Mouse (Mus musculus): ENCODE data around the gene Prnp. TPM values are rescaled to one million over a fixed set of nuclear protein-coding genes. Genes with fewer than 3 reads are reported as not detected.

The Prnp gene
- polyA plus RNA-seq, 1 experiment from 2014 or later: 148 TPM

DNA sequence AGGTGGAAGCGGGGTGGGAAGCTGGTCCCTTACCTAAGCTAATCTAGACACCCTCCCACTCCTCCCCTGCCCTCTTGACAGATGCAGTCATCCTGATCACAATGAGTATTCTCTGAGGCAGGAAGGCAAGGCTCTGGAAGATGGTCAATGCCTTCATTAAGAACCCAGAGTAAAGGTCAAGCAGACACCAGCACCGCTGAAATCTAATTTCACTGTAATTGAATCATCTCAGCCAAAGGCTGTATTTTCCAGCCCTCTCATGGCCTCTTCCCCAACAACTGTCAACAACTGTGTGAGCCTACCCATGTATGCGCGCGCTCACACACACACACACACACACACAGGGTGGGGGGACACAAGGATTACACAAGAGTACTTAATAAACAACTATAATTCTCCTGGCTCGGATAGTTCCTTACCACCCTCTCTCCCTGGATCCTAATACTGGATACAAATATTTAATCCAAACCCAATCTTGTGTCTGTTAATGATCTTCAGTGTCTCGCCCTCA lies 1.3 kb upstream of the Prnp start:
- Histone ChIP-seq H3K27me3 (replicated peaks) (no peaks in the 10 kb centered on the region), H3K36me3 (0 out of 2 replicates have a peak, but pooled peaks cover 3% of the 10 kb centered on the region), H3K4me2 (no peak overlapping the region), H3K9ac (replicated peaks) (no peak overlapping the region), H3K27ac (replicated peaks) (no peak overlapping the region), H3K4me1 (peaks cover 33% of the 10 kb centered on the region), H3K4me3 (replicated peaks) (no peak overlapping the region), H3K9me3 (replicated peaks) (no peaks in the 10 kb centered on the region)
- no peak for ATAC-seq (ENCODE audit: low FRiP score)
- WGBS: 80% methylated on average over 7 of the region's 7 CpGs

GRCm38 (mm10) chr2:131908906-131909305 lies 822 bp upstream of the Prnp start:
- 71% methylated on average over 1 of the region's 1 CpGs for WGBS
- H3K36me3 ChIP-seq: 0 out of 2 replicates have a peak, but pooled peaks cover 3% of the 10 kb centered on the region
- H3K9me3 ChIP-seq (replicated peaks): no peaks in the 10 kb centered on the region
- no peak overlapping the region; the same call in 1 of the 2 replicates for H3K4me3 ChIP-seq (replicated peaks)
- H3K4me1 ChIP-seq: peaks cover 38% of the 10 kb centered on the region
- H3K4me2 ChIP-seq: peak overlapping the region; percentile 60
- H3K27ac ChIP-seq (replicated peaks): 0 out of 2 replicates have a peak overlapping the region, but pooled peaks have one; percentile 95
- no peak for ATAC-seq (ENCODE audit: low FRiP score)
- no peaks in the 10 kb centered on the region for H3K27me3 ChIP-seq (replicated peaks)
- H3K9ac ChIP-seq (replicated peaks): no peak overlapping the region

DNA sequence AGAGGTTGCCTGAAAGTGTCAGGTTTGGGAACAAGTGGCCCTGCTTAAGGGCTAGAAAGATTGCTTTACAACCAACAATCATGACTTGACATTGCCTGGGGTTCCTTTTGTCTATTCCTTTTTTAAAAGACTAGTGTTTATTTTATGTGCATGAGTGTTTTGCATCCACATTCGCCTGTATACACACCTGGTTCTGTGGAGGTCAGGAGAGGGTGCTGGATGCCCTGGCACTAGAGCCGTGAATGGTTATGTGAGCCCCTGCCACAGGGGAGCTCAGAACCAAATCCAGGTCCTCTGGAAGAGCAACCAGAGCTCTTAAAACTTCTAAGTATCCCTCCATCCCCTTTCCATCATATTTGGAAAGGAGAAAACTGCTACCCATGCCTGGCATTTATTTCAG lies 1.1 kb downstream of the Prnp start:
- peaks cover 4% of the 10 kb centered on the region; the same call in 1 of the 2 replicates for H3K36me3 ChIP-seq
- peak overlapping the region; percentile 60 for H3K4me2 ChIP-seq
- H3K4me1 ChIP-seq: peaks cover 39% of the 10 kb centered on the region
- no peaks in the 10 kb centered on the region for H3K27me3 ChIP-seq (replicated peaks)
- H3K9ac ChIP-seq (replicated peaks): peak overlapping the region; percentile 75
- 25% methylated on average over 2 of the region's 2 CpGs for WGBS
- ATAC-seq (ENCODE audit: low FRiP score): no peak
- H3K27ac ChIP-seq (replicated peaks): peak overlapping the region; percentile 95
- H3K9me3 ChIP-seq (replicated peaks): no peaks in the 10 kb centered on the region
- H3K4me3 ChIP-seq (replicated peaks): peak overlapping the region; percentile 64

GRCm38 (mm10) chr2:131911341-131911740 lies 1.6 kb downstream of the Prnp start:
- Histone ChIP-seq H3K9ac (replicated peaks) (peak overlapping the region; percentile 75), H3K36me3 (peaks cover 9% of the 10 kb centered on the region), H3K4me3 (replicated peaks) (peak overlapping the region; percentile 64), H3K9me3 (replicated peaks) (no peaks in the 10 kb centered on the region), H3K4me1 (peaks cover 39% of the 10 kb centered on the region), H3K27ac (replicated peaks) (peak overlapping the region; percentile 95), H3K27me3 (replicated peaks) (no peaks in the 10 kb centered on the region), H3K4me2 (peak overlapping the region; percentile 60)
- WGBS: 12% methylated on average over 4 of the region's 4 CpGs
- ATAC-seq (ENCODE audit: low FRiP score): no peak

GRCm38 (mm10) chr2:131912526-131913258 lies 3.0 kb downstream of the Prnp start:
- Histone ChIP-seq H3K27ac (replicated peaks) (no peak overlapping the region), H3K4me3 (replicated peaks) (no peak overlapping the region), H3K9me3 (replicated peaks) (no peaks in the 10 kb centered on the region), H3K4me2 (peak overlapping the region; percentile 60), H3K4me1 (peaks cover 39% of the 10 kb centered on the region), H3K36me3 (peaks cover 19% of the 10 kb centered on the region), H3K9ac (replicated peaks) (no peak overlapping the region), H3K27me3 (replicated peaks) (no peaks in the 10 kb centered on the region)
- WGBS: 78% methylated on average over 8 of the region's 8 CpGs
- ATAC-seq (ENCODE audit: low FRiP score): no peak

GRCm38 (mm10) chr2:131932275-131932902 lies 22.7 kb downstream of the Prnp start:
- peaks cover 16% of the 10 kb centered on the region for H3K36me3 ChIP-seq
- H3K4me1 ChIP-seq: peaks cover 9% of the 10 kb centered on the region; the same call in 1 of the 2 replicates
- H3K9me3 ChIP-seq (replicated peaks): no peaks in the 10 kb centered on the region
- ATAC-seq (ENCODE audit: low FRiP score): no peak
- no peaks in the 10 kb centered on the region for H3K27me3 ChIP-seq (replicated peaks)
- H3K27ac ChIP-seq (replicated peaks): no peak overlapping the region
- no peak overlapping the region for H3K9ac ChIP-seq (replicated peaks)
- H3K4me2 ChIP-seq: no peak overlapping the region
- no peak overlapping the region for H3K4me3 ChIP-seq (replicated peaks)
- WGBS: 75% methylated on average over 7 of the region's 7 CpGs

DNA sequence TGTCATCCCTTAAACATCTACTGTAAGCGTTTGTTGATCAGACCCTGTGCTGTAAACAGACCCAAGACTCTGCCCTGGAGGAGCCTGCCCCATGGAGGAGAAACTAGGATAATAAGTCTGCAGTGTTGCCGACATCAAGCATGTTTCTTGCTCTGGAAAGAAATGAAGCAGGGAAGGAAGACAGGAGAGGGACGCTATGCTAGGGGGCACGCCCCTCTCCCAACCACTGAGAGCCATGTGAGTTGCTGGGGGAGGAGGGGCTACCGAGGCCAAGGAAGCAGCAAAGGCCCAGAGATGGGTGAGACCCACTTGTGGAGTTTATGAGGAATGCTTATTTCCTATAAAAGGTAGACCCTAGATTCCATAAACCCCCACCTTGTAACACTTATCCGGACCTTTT lies 23.3 kb downstream of the Prnp start:
- H3K9me3 ChIP-seq (replicated peaks): no peaks in the 10 kb centered on the region
- no peak overlapping the region for H3K4me2 ChIP-seq
- peak overlapping the region; percentile 20; the same call in 1 of the 2 replicates for H3K27ac ChIP-seq (replicated peaks)
- WGBS: 53% methylated on average over 6 of the region's 6 CpGs
- peaks cover 21% of the 10 kb centered on the region for H3K36me3 ChIP-seq
- no peaks in the 10 kb centered on the region for H3K27me3 ChIP-seq (replicated peaks)
- no peak for ATAC-seq (ENCODE audit: low FRiP score)
- H3K4me1 ChIP-seq: peaks cover 9% of the 10 kb centered on the region; the same call in 1 of the 2 replicates
- no peak overlapping the region for H3K9ac ChIP-seq (replicated peaks)
- H3K4me3 ChIP-seq (replicated peaks): no peak overlapping the region

GRCm38 (mm10) chr2:131933598-131933997 lies 23.9 kb downstream of the Prnp start:
- Histone ChIP-seq H3K4me2 (no peak overlapping the region), H3K4me1 (peaks cover 9% of the 10 kb centered on the region; the same call in 1 of the 2 replicates), H3K27ac (replicated peaks) (peak overlapping the region; percentile 20; the same call in 1 of the 2 replicates), H3K27me3 (replicated peaks) (no peaks in the 10 kb centered on the region), H3K4me3 (replicated peaks) (no peak overlapping the region), H3K9me3 (replicated peaks) (no peaks in the 10 kb centered on the region), H3K36me3 (peaks cover 21% of the 10 kb centered on the region), H3K9ac (replicated peaks) (no peak overlapping the region; the same call in 1 of the 2 replicates)
- 70% methylated on average over 3 of the region's 3 CpGs for WGBS
- no peak for ATAC-seq (ENCODE audit: low FRiP score)

DNA sequence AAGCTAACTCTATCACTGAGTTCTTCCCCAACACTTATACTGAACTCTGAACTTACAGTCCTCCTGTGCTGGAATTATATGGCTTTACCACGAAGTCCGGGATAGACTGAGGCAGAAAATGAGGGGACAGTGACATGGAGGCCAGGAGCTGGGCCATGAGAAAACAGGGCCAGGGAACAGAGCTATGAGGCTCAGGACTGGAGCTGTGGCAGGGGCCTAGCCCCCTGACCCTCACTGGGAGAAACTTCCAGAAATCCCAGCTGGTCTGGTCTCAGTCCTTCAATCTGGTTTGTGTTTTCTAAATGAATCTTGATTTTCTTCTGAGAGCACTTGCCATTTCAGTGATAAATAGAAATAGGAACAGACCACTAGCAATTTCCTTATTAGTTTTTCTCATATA lies 24.5 kb downstream of the Prnp start:
- no peak for ATAC-seq (ENCODE audit: low FRiP score)
- no peak overlapping the region for H3K27ac ChIP-seq (replicated peaks)

DNA sequence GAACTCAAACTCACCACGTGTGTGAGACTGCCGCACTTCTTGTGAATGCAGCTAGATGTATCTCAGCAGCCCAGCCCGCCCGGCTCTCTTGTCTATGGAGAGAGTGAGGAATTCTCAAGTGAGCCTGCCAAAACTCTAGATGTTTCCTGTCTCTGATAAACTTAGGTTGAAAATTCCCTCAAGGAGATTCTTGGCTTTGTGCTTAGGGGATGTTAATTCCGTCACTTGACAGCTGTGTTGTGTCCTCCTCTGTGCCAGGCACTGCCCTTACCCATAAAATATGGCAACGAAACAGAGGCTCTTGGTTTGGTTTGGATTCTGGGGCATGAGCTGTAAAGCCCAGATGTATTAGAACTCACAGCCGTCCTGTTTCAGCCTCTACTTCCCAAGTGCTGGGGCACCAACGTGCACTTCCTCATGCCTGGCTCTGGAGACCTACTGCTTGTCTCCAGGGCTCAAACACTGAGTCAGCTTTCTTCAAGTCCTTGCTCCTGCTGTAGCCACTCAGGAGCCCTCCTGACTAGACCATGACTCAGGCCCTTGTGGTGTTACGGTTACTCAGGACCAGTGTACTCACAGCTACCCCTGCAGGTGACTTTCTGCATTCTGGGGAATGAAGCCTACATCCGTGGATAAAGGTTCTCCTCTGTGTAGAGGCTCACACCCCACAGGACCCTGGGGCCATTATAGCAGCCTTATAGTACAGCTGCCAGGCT lies 25.8 kb downstream of the Prnp start:
- no peak overlapping the region for H3K4me3 ChIP-seq (replicated peaks)
- no peak overlapping the region for H3K27ac ChIP-seq (replicated peaks)
- peaks cover 9% of the 10 kb centered on the region; the same call in 1 of the 2 replicates for H3K4me1 ChIP-seq
- no peak for ATAC-seq (ENCODE audit: low FRiP score)
- 81% methylated on average over 10 of the region's 10 CpGs for WGBS
- H3K9me3 ChIP-seq (replicated peaks): no peaks in the 10 kb centered on the region
- no peak overlapping the region for H3K4me2 ChIP-seq
- no peaks in the 10 kb centered on the region for H3K27me3 ChIP-seq (replicated peaks)
- H3K36me3 ChIP-seq: peaks cover 21% of the 10 kb centered on the region
- H3K9ac ChIP-seq (replicated peaks): no peak overlapping the region

More for the DNA sequence above, 24.5 kb downstream of the Prnp start:
- H3K4me2 ChIP-seq: no peak overlapping the region
- peaks cover 21% of the 10 kb centered on the region for H3K36me3 ChIP-seq
- WGBS: 96% methylated on average over 2 of the region's 2 CpGs
- no peak overlapping the region for H3K9ac ChIP-seq (replicated peaks)
- H3K4me1 ChIP-seq: peaks cover 9% of the 10 kb centered on the region; the same call in 1 of the 2 replicates
- H3K4me3 ChIP-seq (replicated peaks): no peak overlapping the region
- no peaks in the 10 kb centered on the region for H3K27me3 ChIP-seq (replicated peaks)
- H3K9me3 ChIP-seq (replicated peaks): no peaks in the 10 kb centered on the region

DNA sequence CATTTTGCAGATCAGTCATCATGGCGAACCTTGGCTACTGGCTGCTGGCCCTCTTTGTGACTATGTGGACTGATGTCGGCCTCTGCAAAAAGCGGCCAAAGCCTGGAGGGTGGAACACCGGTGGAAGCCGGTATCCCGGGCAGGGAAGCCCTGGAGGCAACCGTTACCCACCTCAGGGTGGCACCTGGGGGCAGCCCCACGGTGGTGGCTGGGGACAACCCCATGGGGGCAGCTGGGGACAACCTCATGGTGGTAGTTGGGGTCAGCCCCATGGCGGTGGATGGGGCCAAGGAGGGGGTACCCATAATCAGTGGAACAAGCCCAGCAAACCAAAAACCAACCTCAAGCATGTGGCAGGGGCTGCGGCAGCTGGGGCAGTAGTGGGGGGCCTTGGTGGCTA lies 26.7 kb downstream of the Prnp start:
- Histone ChIP-seq H3K4me2 (no peak overlapping the region), H3K9me3 (replicated peaks) (no peaks in the 10 kb centered on the region), H3K27me3 (replicated peaks) (no peaks in the 10 kb centered on the region), H3K9ac (replicated peaks) (no peak overlapping the region), H3K27ac (replicated peaks) (no peak overlapping the region), H3K4me1 (peaks cover 9% of the 10 kb centered on the region; the same call in 1 of the 2 replicates), H3K4me3 (replicated peaks) (no peak overlapping the region), H3K36me3 (peaks cover 21% of the 10 kb centered on the region)
- WGBS: 98% methylated on average over 10 of the region's 10 CpGs
- no peak for ATAC-seq (ENCODE audit: low FRiP score)

Data from neural tube, embryonic 15.5 days (tissue).